Mouse (Mus musculus) left cerebral cortex, postnatal 25 days (tissue): Measurements from ENCODE around the gene Nfat5. TPM values are rescaled to one million over a fixed set of nuclear protein-coding genes. Genes with fewer than 3 reads are reported as not detected.

Experiments used
- DNase-seq, 2 experiments: peaks; one replicate each; pipeline ENCODE4 v3.0.0; 2022; ENCODE audit warnings: low spot score in 2 of 2, mixed read lengths in 1 of 2
- intact Hi-C: fragments of 180-260 bp; cut with DNase I; formaldehyde crosslinking; loops from one replicate; pipeline ENCODE4 v1.15.1; 2025
- total RNA-seq, 2 experiments: library from RNA; stranded (reverse); gene quantifications; 2 replicates each; pipeline ENCODE4 v1.2.3; 2021

Gene Nfat5
- total RNA-seq, 2 experiments from 2014 or later: 54.4 to 56.2 TPM

- no peak for DNase-seq
- intact Hi-C loops: no loop called here
These were observed 5.7 kb upstream of the Nfat5 start for GRCm38 (mm10) chr8:107287522-107287921.

- no peak for DNase-seq
- intact Hi-C loops: loop anchor here (5.0 kb wide), 1 partner anchor 84 kb away; no protein-coding TSS in a partner anchor
These were observed 2.1 kb upstream of the Nfat5 start for GRCm38 (mm10) chr8:107291171-107291601.

- intact Hi-C loops: loop anchor here (5.0 kb wide), 1 partner anchor 85 kb away; no protein-coding TSS in a partner anchor
- DNase-seq: no peak
These were observed 947 bp upstream of the Nfat5 start for GRCm38 (mm10) chr8:107292119-107292927.

- DNase-seq: peak; percentile 23 to 41
These were observed 665 bp downstream of the Nfat5 start for GRCm38 (mm10) chr8:107293641-107294628.

GRCm38 (mm10) chr8:107295450-107295849 is 2.2 kb downstream of the Nfat5 start:
- DNase-seq: no peak
- intact Hi-C loops: no loop called here

More at GRCm38 (mm10) chr8:107293641-107294628, 665 bp downstream of the Nfat5 start:
- intact Hi-C loops: loop anchor here (5.0 kb wide), 1 partner anchor 87 kb away; no protein-coding TSS in a partner anchor

GRCm38 (mm10) chr8:107311876-107312275 is 18.6 kb downstream of the Nfat5 start:
- DNase-seq: no peak
- intact Hi-C loops: no loop called here

- peak; percentile 74 to 88 for DNase-seq
- intact Hi-C loops: loop anchor here (1.0 to 5.0 kb wide), 2 partner anchors 132 to 208 kb away; no protein-coding TSS in a partner anchor
These were observed 30.9 kb downstream of the Nfat5 start for GRCm38 (mm10) chr8:107324142-107324541.

GRCm38 (mm10) chr8:107329595-107329994 is 36.3 kb downstream of the Nfat5 start:
- intact Hi-C loops: no loop called here
- DNase-seq: no peak

- DNase-seq: no peak
- intact Hi-C loops: no loop called here
These were observed 43.2 kb downstream of the Nfat5 start for GRCm38 (mm10) chr8:107336480-107336879.

GRCm38 (mm10) chr8:107370311-107370710 is 77.0 kb downstream of the Nfat5 start:
- intact Hi-C loops: no loop called here
- no peak for DNase-seq

GRCm38 (mm10) chr8:107377346-107377745 is 84.1 kb downstream of the Nfat5 start:
- intact Hi-C loops: no loop called here
- DNase-seq: no peak

GRCm38 (mm10) chr8:107380734-107381133 is 87.5 kb downstream of the Nfat5 start:
- intact Hi-C loops: no loop called here
- DNase-seq: no peak

GRCm38 (mm10) chr8:107381666-107382065 is 88.4 kb downstream of the Nfat5 start:
- DNase-seq: no peak
- intact Hi-C loops: no loop called here

- intact Hi-C loops: no loop called here
- DNase-seq: no peak
These were observed 89.6 kb downstream of the Nfat5 start for GRCm38 (mm10) chr8:107382898-107383297.

GRCm38 (mm10) chr8:107384651-107385050 is 91.4 kb downstream of the Nfat5 start:
- no peak for DNase-seq
- intact Hi-C loops: no loop called here

GRCm38 (mm10) chr8:107385063-107385462 is 91.8 kb downstream of the Nfat5 start:
- intact Hi-C loops: no loop called here
- DNase-seq: no peak

- intact Hi-C loops: no loop called here
- no peak for DNase-seq
These were observed 92.9 kb downstream of the Nfat5 start for GRCm38 (mm10) chr8:107386171-107386570.

GRCm38 (mm10) chr8:107386642-107387041 is 93.4 kb downstream of the Nfat5 start:
- intact Hi-C loops: no loop called here

GRCm38 (mm10) chr8:107387861-107388260 is 94.6 kb downstream of the Nfat5 start:
- intact Hi-C loops: loop anchor here (2.0 kb wide), 1 partner anchor 37 kb away; the partner anchor contains the start of gene Nob1
- peak in 1 of 2 experiments; percentile 30 for DNase-seq

More at GRCm38 (mm10) chr8:107386642-107387041, 93.4 kb downstream of the Nfat5 start:
- no peak for DNase-seq

GRCm38 (mm10) chr8:107389557-107389956 is 96.3 kb downstream of the Nfat5 start:
- intact Hi-C loops: loop anchor here (2.0 kb wide), 1 partner anchor 35 kb away; the partner anchor contains the start of gene Nob1
- DNase-seq: peak in 1 of 2 experiments; percentile 21
